Comparison of ENCODE assay signal across 11 mouse cellular contexts in the genomic region with DNA sequence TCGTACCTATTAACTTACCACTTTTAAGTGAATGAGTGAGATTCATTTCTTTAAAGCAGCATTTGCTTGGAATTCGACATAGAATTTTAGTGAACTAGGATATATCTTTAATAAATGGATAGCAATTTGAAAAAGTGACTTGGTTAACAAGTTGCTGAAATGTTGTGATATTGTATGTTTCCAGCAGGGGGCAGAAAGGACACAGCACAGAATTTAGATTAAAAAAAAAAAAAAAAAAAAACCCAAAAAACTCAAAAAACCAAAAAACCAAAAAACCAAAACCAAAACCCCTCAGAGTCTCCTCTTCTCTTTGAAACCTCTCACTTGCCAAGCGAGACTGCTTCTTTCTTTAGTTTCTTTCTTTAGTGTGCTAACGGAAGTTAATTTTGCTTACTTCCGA. TPM values are rescaled to one million over a fixed set of nuclear protein-coding genes. Genes with fewer than 3 reads are reported as not detected.
DNase-seq lines count a peak whose midpoint lies in the region; ATAC-seq lines count a peak whose summit lies in the region.
"Had no signal": no experiment of that assay in that cellular context is flagged by ENCODE, and none has a peak within 500 bp of the region (broad histone marks: within the 10 kb centered on the region; RNA-seq: fewer than 3 reads in every experiment).

No protein-coding gene starts in this region.

- H3K4me1 ChIP-seq in hindbrain, embryonic 11.5 days (replicated peaks; ENCODE audit: control insufficient read depth, insufficient read depth, low read length) = no peaks in the 10 kb centered on the region
- no peaks in the 10 kb centered on the region for H3K4me1 ChIP-seq in hindbrain, embryonic 13.5 days (replicated peaks)
- H3K4me1 ChIP-seq: limb, embryonic 12.5 days; neural tube, embryonic 15.5 days had no signal

- DNase-seq in hindbrain, embryonic 11.5 days (ENCODE audit: low spot score) = peak; percentile 58
- peak; percentile 19 for DNase-seq in thymus, postnatal 14 days
- DNase-seq in thymus, postnatal 4 days = no peak
- DNase-seq in embryo, embryonic 11.5 days (ENCODE audit: low read depth, low spot score) = peak; percentile 39
- DNase-seq in telencephalon, adult 2 months (ENCODE audit: low read depth, low spot score) = peak; percentile 47
- no peak for DNase-seq in spleen, adult 12 weeks (ENCODE audit: low spot score)
- DNase-seq in ovary, postnatal 14 days (ENCODE audit: low spot score) = no peak

- no peak overlapping the region for H3K4me2 ChIP-seq in hindbrain, embryonic 11.5 days (replicated peaks; ENCODE audit: low read depth, low read length)
- H3K4me2 ChIP-seq in hindbrain, embryonic 13.5 days = no peak overlapping the region
- H3K4me2 ChIP-seq: heart, embryonic 11.5 days; limb, embryonic 12.5 days; neural tube, embryonic 15.5 days had no signal

- no peak overlapping the region for H3K9ac ChIP-seq in hindbrain, embryonic 11.5 days (ENCODE audit: low read depth, low read length)
- H3K9ac ChIP-seq in hindbrain, embryonic 13.5 days = no peak overlapping the region
- H3K9ac ChIP-seq: limb, embryonic 12.5 days; neural tube, embryonic 15.5 days had no signal

- ATAC-seq in hindbrain, embryonic 11.5 days (ENCODE audit: low FRiP score) = no peak
- no peak for ATAC-seq in hindbrain, embryonic 13.5 days (ENCODE audit: low FRiP score)

- H3K4me3 ChIP-seq in hindbrain, embryonic 11.5 days (ENCODE audit: low read depth, low read length) = no peak overlapping the region
- no peak overlapping the region for H3K4me3 ChIP-seq in hindbrain, embryonic 13.5 days
- H3K4me3 ChIP-seq: limb, embryonic 12.5 days; neural tube, embryonic 15.5 days had no signal

- H3K36me3 ChIP-seq in hindbrain, embryonic 11.5 days (ENCODE audit: control insufficient read depth, insufficient read depth, low read length) = 0 out of 2 replicates have a peak, but pooled peaks cover 2% of the 10 kb centered on the region
- H3K36me3 ChIP-seq in hindbrain, embryonic 13.5 days = peaks cover 13% of the 10 kb centered on the region

- no peaks in the 10 kb centered on the region for H3K27me3 ChIP-seq in hindbrain, embryonic 11.5 days (ENCODE audit: control insufficient read depth, insufficient read depth, low read length)
- no peaks in the 10 kb centered on the region for H3K27me3 ChIP-seq in hindbrain, embryonic 13.5 days
- H3K27me3 ChIP-seq: limb, embryonic 12.5 days; neural tube, embryonic 15.5 days had no signal

- WGBS in hindbrain, embryonic 11.5 days = 84% methylated on average over 5 of the region's 5 CpGs
- 79% methylated on average over 5 of the region's 5 CpGs for WGBS in hindbrain, embryonic 13.5 days

- no peak overlapping the region for H3K27ac ChIP-seq in hindbrain, embryonic 11.5 days (ENCODE audit: low read depth, low read length)
- H3K27ac ChIP-seq in hindbrain, embryonic 13.5 days = no peak overlapping the region
- H3K27ac ChIP-seq: limb, embryonic 12.5 days; neural tube, embryonic 15.5 days had no signal

- H3K9me3 ChIP-seq in hindbrain, embryonic 11.5 days (ENCODE audit: control insufficient read depth, low read length) = no peaks in the 10 kb centered on the region
- no peaks in the 10 kb centered on the region for H3K9me3 ChIP-seq in hindbrain, embryonic 13.5 days
- H3K9me3 ChIP-seq: limb, embryonic 12.5 days; neural tube, embryonic 15.5 days had no signal

RNA-seq across cellular contexts. Expression of gene Nol11, which starts 24.6 kb away (rescaled TPM):
- 65.8 and 76.3 TPM in 2 replicates for polyA plus RNA-seq in hindbrain, embryonic 11.5 days (2014; fragmentation: Nextera tagmentation; extraction: Ambion mirVana)
- polyA plus RNA-seq in hindbrain, embryonic 13.5 days (2015; fragmentation: Nextera tagmentation; extraction: Ambion mirVana) = 55.8 and 56.1 TPM in 2 replicates

Comparison
In these comparisons a context has a peak if more than half of its experiments do, and no peak if none do; other contexts are left out.
1. DNase-seq: peak in hindbrain, embryonic 11.5 days (single experiment), thymus, postnatal 14 days (single experiment), embryo, embryonic 11.5 days (single experiment) and telencephalon, adult 2 months (single experiment); none in thymus, postnatal 4 days (single experiment), spleen, adult 12 weeks (single experiment) and ovary, postnatal 14 days (single experiment).